Mouse (Mus musculus) neural tube, embryonic 11.5 days (tissue): ENCODE results near the gene Ccdc117. TPM values are rescaled to one million over a fixed set of nuclear protein-coding genes. Genes with fewer than 3 reads are reported as not detected.
"Not testable (repeated sequence)": the region's sequence is repeated elsewhere in the genome, so short reads cannot be mapped to it uniquely, and the experiment has no call there.

ENCODE experiments used
- ATAC-seq: fragments of 200-750 bp; cut with Nextera tagmentation; 2 replicates; pipeline ENCODE4 v1.8.0; 2017; ENCODE audit warnings: moderate number of reproducible peaks, mild to moderate bottlenecking, moderate TSS enrichment, moderate library complexity; ENCODE audit not compliant: insufficient read depth, low FRiP score, low TSS enrichment
- DNase-seq: peaks from one replicate; pipeline ENCODE4 v3.0.0-alpha.2; 2015; ENCODE audit warnings: low spot score
- H3K27ac ChIP-seq: fragments of 300-500 bp; sonication (generic); 2 replicates; pipeline ENCODE4 v1.5.1; 2014; ENCODE audit warnings: low read depth, mild to moderate bottlenecking, low read length
- H3K27me3 ChIP-seq: fragments of 300-500 bp; sonication (generic); 2 replicates; pipeline ENCODE4 v1.6.1; 2014; ENCODE audit warnings: mild to moderate bottlenecking, low read length, mixed read lengths; ENCODE audit not compliant: control insufficient read depth, insufficient read depth
- H3K36me3 ChIP-seq: fragments of 300-500 bp; sonication (generic); 2 replicates; pipeline ENCODE4 v1.6.1; 2014; ENCODE audit warnings: mild to moderate bottlenecking, low read length, moderate library complexity, mixed read lengths; ENCODE audit not compliant: control insufficient read depth, insufficient read depth
- H3K4me1 ChIP-seq: fragments of 300-500 bp; sonication (generic); 2 replicates; pipeline ENCODE4 v1.6.1; 2014; ENCODE audit warnings: low read length, mixed read lengths; ENCODE audit not compliant: control insufficient read depth, insufficient read depth
- H3K4me2 ChIP-seq: fragments of 300-500 bp; sonication (generic); 2 replicates; pipeline ENCODE4 v1.6.1; 2014; ENCODE audit warnings: low read depth, mild to moderate bottlenecking, moderate library complexity
- H3K4me3 ChIP-seq: fragments of 300-500 bp; sonication (generic); 2 replicates; pipeline ENCODE4 v1.5.1; 2014; ENCODE audit warnings: low read depth, low read length
- H3K9ac ChIP-seq: fragments of 300-500 bp; sonication (generic); 2 replicates; pipeline ENCODE4 v1.6.1; 2014; ENCODE audit warnings: mild to moderate bottlenecking, low read length
- H3K9me3 ChIP-seq: fragments of 300-500 bp; sonication (generic); 2 replicates; pipeline ENCODE4 v1.6.1; 2016; ENCODE audit warnings: low read length; ENCODE audit not compliant: control insufficient read depth
- WGBS: fragments of 180-500 bp; shearing (Covaris S2); extraction: QIAGEN DNeasy Blood & Tissue Kit; methylation state at CpG from one replicate; pipeline ENCODE4 v1.1.7; 2014; 5-methylcytosine and 5-hydroxymethylcytosine counted together
- polyA plus RNA-seq: library from polyadenylated mRNA; unstranded; fragments of >200 nt; fragmentation: Nextera tagmentation; extraction: Ambion mirVana; gene quantifications from 2 replicates; pipeline ENCODE4 v1.2.1, GENCODE M21; 2014

Ccdc117 gene
- polyA plus RNA-seq, 1 experiment from 2014 or later = 28.2 TPM

GRCm38 (mm10) chr11:5563898-5564297 is 21.9 kb upstream of the Ccdc117 start:
- no peaks in the 10 kb centered on the region for H3K27me3 ChIP-seq
- H3K9ac ChIP-seq = no peak overlapping the region
- H3K27ac ChIP-seq = no peak overlapping the region
- no peaks in the 10 kb centered on the region for H3K9me3 ChIP-seq
- WGBS = 72% methylated on average over 6 of the region's 6 CpGs
- no peak for ATAC-seq
- H3K36me3 ChIP-seq = no peaks in the 10 kb centered on the region
- DNase-seq = no peak
- no peak overlapping the region for H3K4me3 ChIP-seq
- H3K4me1 ChIP-seq = no peaks in the 10 kb centered on the region
- no peak overlapping the region for H3K4me2 ChIP-seq

- H3K27me3 ChIP-seq = no peaks in the 10 kb centered on the region
- no peaks in the 10 kb centered on the region for H3K36me3 ChIP-seq
- peak; percentile 39 for DNase-seq
- H3K9ac ChIP-seq = no peak overlapping the region
- H3K4me3 ChIP-seq = no peak overlapping the region
- H3K4me1 ChIP-seq = no peaks in the 10 kb centered on the region
- 33% methylated on average over 9 of the region's 9 CpGs for WGBS
- no peaks in the 10 kb centered on the region for H3K9me3 ChIP-seq
- H3K27ac ChIP-seq = no peak overlapping the region
- no peak overlapping the region for H3K4me2 ChIP-seq
- no peak for ATAC-seq
Measured at GRCm38 (mm10) chr11:5562625-5563268, 20.8 kb upstream of the Ccdc117 start.

- 89% methylated on average over 3 of the region's 3 CpGs for WGBS
- H3K27me3 ChIP-seq = no peaks in the 10 kb centered on the region
- DNase-seq = no peak
- no peaks in the 10 kb centered on the region for H3K4me1 ChIP-seq
- no peak overlapping the region for H3K9ac ChIP-seq
- H3K4me3 ChIP-seq = no peak overlapping the region
- H3K9me3 ChIP-seq = no peaks in the 10 kb centered on the region
- H3K4me2 ChIP-seq = no peak overlapping the region
- H3K27ac ChIP-seq = no peak overlapping the region
- no peak for ATAC-seq
- H3K36me3 ChIP-seq = no peaks in the 10 kb centered on the region
Measured at GRCm38 (mm10) chr11:5560273-5560672, 18.3 kb upstream of the Ccdc117 start.

GRCm38 (mm10) chr11:5551931-5552330 is 9.9 kb upstream of the Ccdc117 start:
- no peak overlapping the region for H3K27ac ChIP-seq
- no peak overlapping the region for H3K4me2 ChIP-seq
- no peak for ATAC-seq
- H3K27me3 ChIP-seq = no peaks in the 10 kb centered on the region
- H3K9ac ChIP-seq = no peak overlapping the region
- 66% methylated on average over 1 of the region's 1 CpGs for WGBS
- H3K4me3 ChIP-seq = no peak overlapping the region
- no peaks in the 10 kb centered on the region for H3K9me3 ChIP-seq
- DNase-seq = no peak
- no peaks in the 10 kb centered on the region for H3K36me3 ChIP-seq
- H3K4me1 ChIP-seq = no peaks in the 10 kb centered on the region

GRCm38 (mm10) chr11:5551430-5551829 is 9.4 kb upstream of the Ccdc117 start:
- no peak overlapping the region for H3K27ac ChIP-seq
- no peak overlapping the region for H3K4me2 ChIP-seq
- DNase-seq (no peak), ATAC-seq (no peak)
- H3K4me1 ChIP-seq = no peaks in the 10 kb centered on the region
- H3K27me3 ChIP-seq = no peaks in the 10 kb centered on the region
- H3K4me3 ChIP-seq = no peak overlapping the region
- WGBS = 95% methylated on average over 5 of the region's 5 CpGs
- H3K36me3 ChIP-seq = no peaks in the 10 kb centered on the region
- H3K9me3 ChIP-seq = no peaks in the 10 kb centered on the region
- no peak overlapping the region for H3K9ac ChIP-seq

- DNase-seq = no peak
- no peak overlapping the region for H3K9ac ChIP-seq
- H3K4me1 ChIP-seq = no peaks in the 10 kb centered on the region
- no peak overlapping the region for H3K4me2 ChIP-seq
- no peak overlapping the region for H3K4me3 ChIP-seq
- no peaks in the 10 kb centered on the region for H3K36me3 ChIP-seq
- no peak overlapping the region for H3K27ac ChIP-seq
- H3K9me3 ChIP-seq = no peaks in the 10 kb centered on the region
- H3K27me3 ChIP-seq = no peaks in the 10 kb centered on the region
- ATAC-seq = no peak
- 93% methylated on average over 3 of the region's 3 CpGs for WGBS
Measured at GRCm38 (mm10) chr11:5546693-5547092, 4.7 kb upstream of the Ccdc117 start.

- ATAC-seq (no peak), DNase-seq (no peak)
- no peaks in the 10 kb centered on the region for H3K9me3 ChIP-seq
- H3K4me3 ChIP-seq = no peak overlapping the region
- H3K4me2 ChIP-seq = no peak overlapping the region
- 88% methylated on average over 4 of the region's 4 CpGs for WGBS
- H3K27ac ChIP-seq = no peak overlapping the region
- no peaks in the 10 kb centered on the region for H3K36me3 ChIP-seq
- H3K9ac ChIP-seq = no peak overlapping the region
- H3K4me1 ChIP-seq = peaks cover 9% of the 10 kb centered on the region
- H3K27me3 ChIP-seq = no peaks in the 10 kb centered on the region
Measured at GRCm38 (mm10) chr11:5545457-5545856, 3.5 kb upstream of the Ccdc117 start.

GRCm38 (mm10) chr11:5544709-5545108 is 2.7 kb upstream of the Ccdc117 start:
- not testable (repeated sequence) for H3K9ac ChIP-seq, DNase-seq, H3K27ac ChIP-seq, H3K9me3 ChIP-seq, H3K27me3 ChIP-seq, H3K4me2 ChIP-seq, H3K4me3 ChIP-seq, ATAC-seq, H3K36me3 ChIP-seq
- WGBS = 86% methylated on average over 1 of the region's 1 CpGs
- H3K4me1 ChIP-seq = peaks cover 11% of the 10 kb centered on the region

- WGBS = 84% methylated on average over 1 of the region's 1 CpGs
- H3K9ac ChIP-seq = no peak overlapping the region
- ATAC-seq (no peak), DNase-seq (no peak)
- peaks cover 11% of the 10 kb centered on the region for H3K4me1 ChIP-seq
- no peaks in the 10 kb centered on the region for H3K36me3 ChIP-seq
- no peak overlapping the region for H3K4me3 ChIP-seq
- no peak overlapping the region for H3K27ac ChIP-seq
- no peak overlapping the region for H3K4me2 ChIP-seq
- no peaks in the 10 kb centered on the region for H3K9me3 ChIP-seq
- H3K27me3 ChIP-seq = no peaks in the 10 kb centered on the region
Measured at GRCm38 (mm10) chr11:5543281-5543680, 1.3 kb upstream of the Ccdc117 start.
